Mouse (Mus musculus): Measurements from ENCODE around the gene Clcf1. TPM values are rescaled to one million over a fixed set of nuclear protein-coding genes. Genes with fewer than 3 reads are reported as not detected.

The Clcf1 gene
- 0.40 and 0.49 TPM in 2 replicates for polyA plus RNA-seq (2015; fragmentation: Nextera tagmentation; extraction: Ambion mirVana)

DNA sequence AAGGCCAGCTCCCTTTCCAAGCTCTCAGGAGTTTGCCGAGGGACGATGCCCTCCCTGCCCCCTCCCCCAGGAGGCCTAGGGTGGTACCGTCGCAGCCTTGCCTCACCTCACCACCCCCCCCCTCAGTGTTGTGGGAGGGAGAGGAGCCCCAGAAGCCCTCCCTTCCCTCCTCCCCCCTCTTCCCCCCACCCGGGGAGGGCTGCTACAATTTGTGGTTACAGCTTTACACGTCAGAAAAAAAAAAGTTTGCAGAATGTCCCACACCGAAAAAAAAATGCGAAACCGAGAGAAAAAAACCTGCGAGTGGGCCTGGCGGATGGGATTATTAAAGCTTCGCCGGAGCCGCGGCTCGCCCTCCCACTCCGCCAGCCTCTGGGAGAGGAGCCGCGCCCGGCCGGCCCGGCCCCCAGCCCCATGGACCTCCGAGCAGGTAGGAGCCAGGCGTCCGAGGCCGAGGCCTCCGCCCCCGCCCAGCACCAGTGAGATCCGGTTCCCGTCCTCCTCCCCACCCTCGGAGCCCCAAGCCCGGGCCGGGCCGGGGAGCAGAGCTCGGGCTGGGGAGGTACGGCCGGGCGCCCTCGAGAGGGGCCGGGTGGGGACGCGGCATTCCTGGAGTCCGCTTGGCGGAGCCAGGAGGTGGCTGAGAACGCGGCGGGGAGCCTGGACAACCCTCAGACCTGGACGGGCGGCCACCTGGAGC is at the start of gene Clcf1, which contains the start of gene AC109138.7:
Clcf1 (plus strand) TSS at position 168 of the 700 bp plus-strand sequence.
AC109138.7 (plus strand) TSS at position 287 of the 700 bp plus-strand sequence.
- no peak within 1 kb of the TSS for H3K27ac ChIP-seq (ENCODE audit: low read length)
- H3K4me2 ChIP-seq (ENCODE audit: low read length) = peak within 1 kb of the TSS; percentile 96
- H3K27me3 ChIP-seq (replicated peaks; ENCODE audit: control insufficient read depth, insufficient read depth, low read length) = peaks cover 20% of the 10 kb centered on the region
- H3K36me3 ChIP-seq (ENCODE audit: control insufficient read depth, insufficient read depth) = no peaks in the 10 kb centered on the region
- peak; percentile 27; the same call in 1 of the 2 replicates for ATAC-seq
- H3K9ac ChIP-seq (replicated peaks; ENCODE audit: low read depth, low read length) = peak within 1 kb of the TSS; percentile 30
- peaks cover 17% of the 10 kb centered on the region for H3K4me1 ChIP-seq (replicated peaks; ENCODE audit: control insufficient read depth, insufficient read depth, low read length)
- H3K9me3 ChIP-seq (ENCODE audit: control insufficient read depth, low read length) = no peaks in the 10 kb centered on the region
- H3K4me3 ChIP-seq (replicated peaks; ENCODE audit: low read length) = peak within 1 kb of the TSS; percentile 54
- WGBS = under 1% methylated on average over 49 of the region's 49 CpGs

DNA sequence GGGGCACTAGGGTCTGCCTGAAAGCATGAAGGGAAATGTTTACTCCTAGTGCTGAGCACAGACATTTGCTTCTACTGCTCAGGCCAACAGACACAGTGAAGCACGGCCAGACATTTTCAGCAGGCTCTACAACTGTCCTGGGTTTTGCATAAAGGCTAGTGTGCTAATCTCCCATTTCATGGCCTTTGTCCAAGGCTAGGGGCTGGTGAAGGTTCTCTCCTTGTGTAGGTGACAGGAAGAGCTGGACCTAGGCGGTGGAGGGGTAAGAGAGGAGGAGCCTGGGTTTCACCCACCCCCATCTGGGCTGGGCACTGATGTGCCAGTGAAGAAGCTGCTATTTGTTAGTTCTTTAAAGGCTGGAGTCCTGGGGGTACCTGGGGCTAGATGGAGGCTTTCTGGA is 49.3 kb upstream of the Clcf1 start:
- Histone ChIP-seq H3K4me1 (replicated peaks; ENCODE audit: control insufficient read depth, insufficient read depth, low read length) (peaks cover 16% of the 10 kb centered on the region), H3K9me3 (ENCODE audit: control insufficient read depth, low read length) (no peaks in the 10 kb centered on the region), H3K27me3 (replicated peaks; ENCODE audit: control insufficient read depth, insufficient read depth, low read length) (no peaks in the 10 kb centered on the region), H3K4me2 (ENCODE audit: low read length) (no peak overlapping the region), H3K36me3 (ENCODE audit: control insufficient read depth, insufficient read depth) (no peaks in the 10 kb centered on the region), H3K9ac (replicated peaks; ENCODE audit: low read depth, low read length) (no peak overlapping the region), H3K27ac (ENCODE audit: low read length) (no peak overlapping the region), H3K4me3 (replicated peaks; ENCODE audit: low read length) (no peak overlapping the region)
- no peak for ATAC-seq
- 71% methylated on average over 2 of the region's 2 CpGs for WGBS

DNA sequence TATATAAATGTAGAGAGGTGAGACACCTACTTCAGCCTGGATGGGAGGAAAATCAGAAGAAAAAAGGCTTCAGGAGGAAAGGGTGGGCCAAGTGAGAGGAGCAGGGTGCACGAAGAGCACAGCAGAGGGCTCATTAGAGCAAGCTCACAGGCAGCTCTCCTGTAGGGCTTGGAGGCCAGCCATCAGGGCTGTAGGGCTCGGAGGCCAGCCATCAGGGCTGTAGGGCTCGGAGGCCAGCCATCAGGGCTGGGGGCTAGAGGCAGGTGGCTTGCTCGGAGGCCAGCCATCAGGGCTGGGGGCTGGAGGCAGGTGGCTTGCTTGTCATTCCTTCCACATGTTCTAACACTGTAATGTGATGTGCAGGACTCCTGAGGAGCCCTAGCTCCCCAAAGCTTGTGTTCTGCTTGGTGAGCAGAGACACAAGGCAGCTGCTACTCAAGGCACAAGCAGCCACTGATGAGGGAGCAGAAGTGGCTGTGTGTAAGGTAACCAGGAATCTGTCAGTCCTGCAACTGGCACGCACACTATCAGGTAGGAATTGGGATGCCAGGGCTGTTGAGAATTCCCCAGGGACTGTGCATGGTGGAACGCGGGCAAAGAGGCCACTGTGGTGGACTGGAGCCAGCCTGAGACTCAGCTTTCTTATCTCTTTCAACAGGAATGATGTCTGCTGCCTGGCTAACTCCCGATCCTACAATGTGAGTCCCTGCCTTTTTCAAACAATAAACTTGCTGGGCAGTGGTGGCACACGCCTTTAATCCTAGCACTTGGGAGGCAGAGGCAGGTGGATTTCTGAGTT is 47.2 kb upstream of the Clcf1 start:
- no peak overlapping the region for H3K4me3 ChIP-seq (replicated peaks; ENCODE audit: low read length)
- no peak overlapping the region for H3K27ac ChIP-seq (ENCODE audit: low read length)
- H3K36me3 ChIP-seq (ENCODE audit: control insufficient read depth, insufficient read depth) = no peaks in the 10 kb centered on the region
- H3K4me2 ChIP-seq (ENCODE audit: low read length) = no peak overlapping the region
- 75% methylated on average over 9 of the region's 9 CpGs for WGBS
- H3K27me3 ChIP-seq (replicated peaks; ENCODE audit: control insufficient read depth, insufficient read depth, low read length) = no peaks in the 10 kb centered on the region
- ATAC-seq = no peak
- H3K9me3 ChIP-seq (ENCODE audit: control insufficient read depth, low read length) = no peaks in the 10 kb centered on the region
- H3K4me1 ChIP-seq (replicated peaks; ENCODE audit: control insufficient read depth, insufficient read depth, low read length) = peaks cover 21% of the 10 kb centered on the region
- H3K9ac ChIP-seq (replicated peaks; ENCODE audit: low read depth, low read length) = no peak overlapping the region

DNA sequence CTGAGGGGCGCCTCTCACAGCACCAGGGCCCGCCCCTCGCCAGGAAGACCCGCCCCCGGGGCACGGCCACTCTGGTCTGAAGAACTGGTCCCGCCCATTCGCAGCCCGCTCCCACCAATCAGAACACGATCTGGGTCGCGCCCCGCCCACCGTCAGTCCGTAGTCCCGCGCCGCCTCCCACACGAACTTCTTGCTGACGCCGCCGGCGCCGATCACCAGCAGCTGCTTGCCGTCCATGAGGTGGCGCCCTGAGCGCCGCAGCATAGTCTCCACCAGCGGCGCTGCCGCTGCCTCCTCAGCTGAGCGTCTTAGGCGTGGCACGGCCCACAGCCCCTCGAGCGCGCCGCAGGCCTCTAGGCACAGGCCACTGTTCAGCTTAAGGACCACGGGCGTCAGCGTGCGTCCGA is 44.7 kb upstream of the Clcf1 start:
- H3K4me2 ChIP-seq (ENCODE audit: low read length) = peak overlapping the region; percentile 61
- no peaks in the 10 kb centered on the region for H3K9me3 ChIP-seq (ENCODE audit: control insufficient read depth, low read length)
- H3K9ac ChIP-seq (replicated peaks; ENCODE audit: low read depth, low read length) = peak overlapping the region; percentile 60
- peaks cover 7% of the 10 kb centered on the region for H3K4me1 ChIP-seq (replicated peaks; ENCODE audit: control insufficient read depth, insufficient read depth, low read length)
- ATAC-seq = peak; percentile 96
- WGBS = under 1% methylated on average over 43 of the region's 43 CpGs
- peak overlapping the region; percentile 83 for H3K27ac ChIP-seq (ENCODE audit: low read length)
- peak overlapping the region; percentile 44 for H3K4me3 ChIP-seq (replicated peaks; ENCODE audit: low read length)
- H3K36me3 ChIP-seq (ENCODE audit: control insufficient read depth, insufficient read depth) = no peaks in the 10 kb centered on the region
- no peaks in the 10 kb centered on the region for H3K27me3 ChIP-seq (replicated peaks; ENCODE audit: control insufficient read depth, insufficient read depth, low read length)

DNA sequence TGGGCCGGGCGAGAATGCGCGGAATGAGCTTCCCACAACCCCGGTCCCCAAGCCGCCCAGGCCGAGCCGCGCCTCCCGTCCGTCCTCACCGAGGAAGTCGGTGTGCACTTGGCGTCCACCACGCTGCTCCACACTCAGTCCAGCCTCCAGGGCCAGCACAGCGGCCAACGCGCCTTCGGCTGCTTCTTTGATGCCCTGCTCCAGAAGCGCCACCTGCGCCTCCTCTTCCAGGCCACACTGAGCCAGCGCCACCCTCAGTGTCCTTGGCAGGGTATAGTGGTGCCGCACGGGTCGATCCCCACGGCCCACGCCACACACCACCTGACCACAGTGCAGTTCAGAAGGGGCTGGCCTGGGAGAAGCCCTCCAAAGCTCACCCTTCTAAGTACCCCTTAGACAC is 44.2 kb upstream of the Clcf1 start:
- H3K36me3 ChIP-seq (ENCODE audit: control insufficient read depth, insufficient read depth) = no peaks in the 10 kb centered on the region
- H3K9ac ChIP-seq (replicated peaks; ENCODE audit: low read depth, low read length) = peak overlapping the region; percentile 60
- H3K27me3 ChIP-seq (replicated peaks; ENCODE audit: control insufficient read depth, insufficient read depth, low read length) = no peaks in the 10 kb centered on the region
- H3K4me2 ChIP-seq (ENCODE audit: low read length) = peak overlapping the region; percentile 61
- peak; percentile 25; the same call in 1 of the 2 replicates for ATAC-seq
- H3K4me1 ChIP-seq (replicated peaks; ENCODE audit: control insufficient read depth, insufficient read depth, low read length) = peaks cover 7% of the 10 kb centered on the region
- 5% methylated on average over 27 of the region's 27 CpGs for WGBS
- H3K9me3 ChIP-seq (ENCODE audit: control insufficient read depth, low read length) = no peaks in the 10 kb centered on the region
- H3K27ac ChIP-seq (ENCODE audit: low read length) = peak overlapping the region; percentile 69
- peak overlapping the region; percentile 44 for H3K4me3 ChIP-seq (replicated peaks; ENCODE audit: low read length)

DNA sequence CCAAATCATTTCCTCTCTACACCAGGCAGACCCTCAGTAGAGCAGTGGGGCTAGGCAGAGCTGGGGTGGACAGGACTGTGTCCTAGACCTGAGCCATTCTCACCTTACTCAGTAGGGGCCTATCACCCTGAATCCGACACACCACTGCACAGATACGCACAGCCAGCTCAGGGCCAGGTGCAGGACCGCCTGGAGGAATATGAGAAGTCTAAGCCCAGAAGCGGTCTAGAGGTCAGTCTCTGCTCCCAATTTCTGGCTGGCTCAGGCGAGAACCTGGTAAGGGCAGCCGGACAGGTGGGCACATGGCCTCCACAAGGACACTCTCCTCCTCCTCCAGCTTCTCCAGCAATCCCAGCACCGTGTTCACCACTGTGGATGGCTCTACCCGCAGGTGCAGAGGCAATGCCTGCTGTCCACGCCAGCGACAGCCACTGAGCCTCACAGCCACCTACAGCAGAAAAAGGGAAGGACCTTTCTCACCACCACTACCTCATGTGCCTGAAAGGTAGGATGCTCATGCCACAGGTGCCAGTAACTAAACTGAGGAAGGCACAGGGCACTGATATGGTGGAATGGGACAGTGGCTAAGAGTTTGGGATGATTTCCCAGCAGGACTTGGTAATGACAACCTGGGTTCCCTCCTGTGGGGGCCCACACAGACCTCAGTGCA is 43.2 kb upstream of the Clcf1 start:
- Histone ChIP-seq H3K4me3 (replicated peaks; ENCODE audit: low read length) (no peak overlapping the region), H3K27ac (ENCODE audit: low read length) (no peak overlapping the region), H3K9ac (replicated peaks; ENCODE audit: low read depth, low read length) (no peak overlapping the region), H3K4me2 (ENCODE audit: low read length) (no peak overlapping the region), H3K9me3 (ENCODE audit: control insufficient read depth, low read length) (no peaks in the 10 kb centered on the region), H3K27me3 (replicated peaks; ENCODE audit: control insufficient read depth, insufficient read depth, low read length) (no peaks in the 10 kb centered on the region), H3K36me3 (ENCODE audit: control insufficient read depth, insufficient read depth) (no peaks in the 10 kb centered on the region), H3K4me1 (replicated peaks; ENCODE audit: control insufficient read depth, insufficient read depth, low read length) (peaks cover 15% of the 10 kb centered on the region)
- 93% methylated on average over 10 of the region's 10 CpGs for WGBS
- ATAC-seq = no peak

DNA sequence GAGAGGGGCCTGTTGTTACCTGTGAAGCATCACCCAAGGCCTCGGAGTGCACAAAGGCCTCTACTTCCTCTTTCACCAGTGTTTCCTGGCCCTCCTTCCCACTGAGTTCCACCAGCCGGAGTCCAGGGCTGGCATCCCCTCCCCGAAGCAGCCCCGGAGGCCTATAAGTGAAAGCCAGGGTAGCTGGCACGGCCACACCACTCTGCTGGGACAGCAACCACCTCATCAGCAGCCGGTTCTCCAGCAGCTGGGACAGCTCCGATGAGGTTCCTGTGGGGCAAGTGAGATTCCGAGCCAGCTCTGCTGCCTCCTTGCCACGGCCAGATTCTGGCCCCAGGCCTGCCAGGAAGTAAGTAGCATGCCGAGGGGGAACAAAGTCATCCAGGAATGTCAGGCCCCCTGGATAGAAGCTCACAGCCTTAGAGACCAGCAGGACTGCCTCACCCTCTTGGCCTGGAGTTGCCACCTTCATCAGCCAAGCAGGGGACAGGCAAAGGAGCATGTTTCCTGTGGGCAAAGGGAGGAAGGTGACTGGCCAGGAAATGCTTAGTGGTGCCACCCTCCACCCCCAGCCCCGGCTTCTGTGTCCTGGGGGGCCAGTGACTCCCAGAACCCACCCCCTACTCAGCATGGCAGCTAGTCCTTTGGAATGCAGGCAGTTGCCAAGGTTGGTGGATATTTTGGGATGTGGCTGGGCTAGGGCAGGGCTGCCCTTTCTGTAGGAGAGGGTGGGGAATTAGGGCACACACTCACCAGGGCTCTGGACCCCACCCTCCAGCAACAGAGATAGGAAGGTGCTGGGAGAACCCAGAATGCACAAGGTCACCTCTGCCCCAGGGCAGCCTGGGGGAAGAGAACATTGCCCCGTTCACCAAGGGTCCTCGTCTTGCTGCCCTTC is 42.4 kb upstream of the Clcf1 start:
- H3K4me3 ChIP-seq (replicated peaks; ENCODE audit: low read length) = no peak overlapping the region
- ATAC-seq = no peak
- no peaks in the 10 kb centered on the region for H3K27me3 ChIP-seq (replicated peaks; ENCODE audit: control insufficient read depth, insufficient read depth, low read length)
- H3K27ac ChIP-seq (ENCODE audit: low read length) = no peak overlapping the region
- no peaks in the 10 kb centered on the region for H3K9me3 ChIP-seq (ENCODE audit: control insufficient read depth, low read length)
- 0 out of 2 replicates have a peak overlapping the region, but pooled peaks have one; percentile 12 for H3K9ac ChIP-seq (replicated peaks; ENCODE audit: low read depth, low read length)
- H3K4me2 ChIP-seq (ENCODE audit: low read length) = no peak overlapping the region
- H3K4me1 ChIP-seq (replicated peaks; ENCODE audit: control insufficient read depth, insufficient read depth, low read length) = peaks cover 15% of the 10 kb centered on the region
- no peaks in the 10 kb centered on the region for H3K36me3 ChIP-seq (ENCODE audit: control insufficient read depth, insufficient read depth)
- WGBS = 80% methylated on average over 13 of the region's 13 CpGs

DNA sequence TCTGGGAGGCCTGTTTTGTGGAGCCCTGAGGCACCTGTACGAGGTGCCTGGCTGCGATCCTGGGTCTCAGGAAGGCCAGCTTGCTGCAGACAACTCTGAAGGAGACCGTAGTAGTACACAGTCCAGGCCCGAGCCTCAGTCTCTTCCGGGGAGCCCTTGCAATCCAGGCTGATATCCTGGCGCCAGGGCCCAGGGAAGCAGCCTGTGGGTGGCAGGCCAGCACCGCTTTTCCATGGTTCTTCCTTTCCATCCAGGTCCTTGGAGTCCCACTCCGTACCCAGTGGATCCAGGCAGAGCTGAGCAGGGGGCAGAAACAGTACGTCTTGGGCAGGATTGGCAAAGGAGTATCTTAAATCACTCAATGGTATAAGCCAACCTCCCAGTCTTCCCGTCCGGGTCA is 41.1 kb upstream of the Clcf1 start:
- 61% methylated on average over 11 of the region's 11 CpGs for WGBS
- H3K4me3 ChIP-seq (replicated peaks; ENCODE audit: low read length) = no peak overlapping the region
- H3K36me3 ChIP-seq (ENCODE audit: control insufficient read depth, insufficient read depth) = no peaks in the 10 kb centered on the region
- no peak overlapping the region for H3K4me2 ChIP-seq (ENCODE audit: low read length)
- no peak overlapping the region for H3K9ac ChIP-seq (replicated peaks; ENCODE audit: low read depth, low read length)
- ATAC-seq = no peak
- H3K27me3 ChIP-seq (replicated peaks; ENCODE audit: control insufficient read depth, insufficient read depth, low read length) = no peaks in the 10 kb centered on the region
- no peak overlapping the region for H3K27ac ChIP-seq (ENCODE audit: low read length)
- peaks cover 15% of the 10 kb centered on the region for H3K4me1 ChIP-seq (replicated peaks; ENCODE audit: control insufficient read depth, insufficient read depth, low read length)
- H3K9me3 ChIP-seq (ENCODE audit: control insufficient read depth, low read length) = no peaks in the 10 kb centered on the region
